Mouse (Mus musculus): ENCODE data around the gene Nup107. TPM values are rescaled to one million over a fixed set of nuclear protein-coding genes. Genes with fewer than 3 reads are reported as not detected.
"Not testable (repeated sequence)": the region's sequence is repeated elsewhere in the genome, so short reads cannot be mapped to it uniquely, and the experiment has no call there.

Nup107 gene
- total RNA-seq, 4 experiments from 2014 or later = 3.8 to 6.4 (median 5.6) TPM

DNA sequence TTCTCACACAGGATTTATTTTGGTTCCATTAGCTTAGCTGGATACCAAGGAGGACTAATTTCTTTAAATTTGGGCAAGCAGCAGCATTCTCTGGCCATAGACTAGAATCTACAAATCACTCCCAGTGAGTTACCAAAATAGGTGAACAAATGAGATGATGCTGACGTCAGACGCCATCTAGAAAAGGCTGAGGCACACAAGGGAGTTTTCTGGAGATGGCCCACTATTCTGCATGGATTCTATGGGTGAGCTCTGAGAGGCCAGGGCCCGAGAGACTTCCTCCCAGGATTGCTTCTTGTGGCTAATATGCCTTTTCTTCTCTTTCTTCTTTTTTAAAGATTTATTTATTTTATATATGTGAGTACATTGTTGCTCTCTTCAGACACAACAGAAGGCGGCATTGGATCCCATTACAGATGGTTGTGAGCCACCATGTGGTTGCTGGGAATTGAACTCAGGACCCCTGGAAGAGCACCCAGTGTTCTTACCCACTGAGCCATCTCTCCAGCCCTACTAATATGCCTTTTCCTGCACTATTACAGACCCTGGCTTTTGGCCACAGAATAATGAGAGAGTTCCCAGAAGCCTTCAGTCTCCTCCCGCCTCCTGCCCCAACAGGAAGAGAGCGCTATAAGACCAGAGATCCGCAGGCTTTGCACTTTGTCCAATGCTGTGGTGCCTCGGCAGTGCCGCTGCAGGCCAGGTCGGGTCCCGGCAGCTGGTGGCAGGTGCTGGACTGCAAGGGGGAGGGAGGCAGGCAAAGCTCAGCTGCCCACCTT is 27.2 kb downstream of the Nup107 start:
- no peak for DNase-seq (ENCODE audit: low spot score in 2 of 2)

DNA sequence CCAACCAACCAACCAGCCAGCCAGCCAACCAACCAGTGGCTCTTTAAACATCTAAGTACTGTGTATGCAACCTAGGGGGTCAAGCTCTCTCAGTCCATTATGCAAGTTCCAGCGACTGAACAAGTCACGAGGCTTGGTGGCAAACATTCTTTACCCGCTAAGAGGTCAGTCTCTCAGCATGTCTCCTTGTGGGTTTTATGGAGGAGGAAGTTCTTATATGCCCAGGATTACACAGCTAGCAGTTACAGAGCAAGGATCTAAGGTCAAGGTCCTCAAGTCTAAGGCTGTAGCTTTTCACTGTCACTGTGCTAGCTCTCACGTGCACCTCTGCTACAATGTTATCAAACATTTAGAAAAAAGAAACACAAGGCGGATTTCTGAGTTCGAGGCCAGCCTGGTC is 27.9 kb downstream of the Nup107 start:
- DNase-seq (ENCODE audit: low spot score in 2 of 2) = no peak

GRCm38 (mm10) chr10:117763588-117764190 is 28.8 kb downstream of the Nup107 start:
- DNase-seq (ENCODE audit: low spot score in 2 of 2) = no peak

DNA sequence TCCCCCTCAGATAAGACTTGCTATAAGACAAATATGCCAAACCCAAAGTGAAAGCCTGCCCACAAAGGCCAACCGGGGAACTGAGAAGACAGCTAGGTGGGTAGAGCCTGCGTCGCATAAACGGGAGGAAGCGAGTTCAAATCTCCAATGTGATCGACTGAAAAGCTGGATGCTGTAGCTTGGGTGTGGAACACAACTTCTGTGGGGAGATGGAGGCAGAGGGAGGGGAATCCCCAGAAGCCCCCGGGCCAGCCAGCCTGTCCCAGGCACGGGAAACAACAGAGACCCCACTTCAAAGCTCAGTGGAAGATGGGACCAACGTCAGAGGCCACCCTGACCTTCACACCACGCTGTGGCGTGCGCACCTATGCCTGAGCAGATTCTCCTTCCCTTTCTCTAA is 29.5 kb downstream of the Nup107 start:
- DNase-seq (ENCODE audit: low spot score in 2 of 2) = no peak

DNA sequence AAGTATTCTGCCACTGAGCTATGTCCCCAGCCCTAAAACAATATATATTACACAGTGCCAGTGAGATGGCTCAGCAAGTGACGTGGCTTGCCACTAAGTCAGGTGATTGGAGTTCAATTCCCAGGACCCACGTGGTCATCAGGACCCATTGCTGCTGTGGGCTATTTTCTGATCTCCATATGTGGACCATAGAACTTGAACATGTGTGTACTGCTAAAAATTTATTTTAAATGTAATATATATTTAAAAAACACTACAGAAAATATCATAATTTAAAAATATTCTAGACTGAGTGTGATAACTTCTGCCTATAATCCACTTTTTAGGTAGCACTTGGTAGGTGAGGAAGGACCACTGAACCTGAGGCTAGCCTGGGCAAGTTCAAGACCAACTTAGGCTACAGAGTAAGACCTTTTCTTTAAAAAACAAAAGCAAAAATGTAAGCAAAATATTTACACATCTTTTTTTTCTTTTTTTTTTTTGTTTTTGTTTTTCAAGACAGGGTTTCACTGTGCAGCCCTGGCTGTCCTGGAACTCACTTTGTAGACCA is 30.1 kb downstream of the Nup107 start:
- DNase-seq (ENCODE audit: low spot score in 2 of 2) = no peak

DNA sequence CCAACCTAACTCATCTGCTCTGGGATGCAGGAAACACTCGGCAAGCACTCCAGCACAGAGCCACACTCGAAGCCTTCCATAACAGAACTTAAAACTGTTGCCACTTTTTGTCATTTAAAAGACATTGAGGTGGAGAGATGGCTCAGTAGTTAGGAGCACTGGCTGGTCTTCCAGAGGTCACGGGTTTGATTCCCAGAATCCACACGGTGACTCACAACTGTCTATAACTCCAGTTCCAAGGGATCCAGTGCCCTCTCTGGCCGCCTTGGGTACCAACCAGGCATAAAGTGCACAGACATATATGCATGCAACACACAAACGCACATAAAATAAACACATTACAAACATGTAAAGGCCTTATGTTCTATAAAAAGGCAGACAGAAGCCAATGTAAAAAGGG is 31.0 kb downstream of the Nup107 start:
- DNase-seq (ENCODE audit: low spot score in 2 of 2) = no peak

GRCm38 (mm10) chr10:117760831-117761335 is 31.6 kb downstream of the Nup107 start:
- no peak for DNase-seq (ENCODE audit: low spot score in 2 of 2)

DNA sequence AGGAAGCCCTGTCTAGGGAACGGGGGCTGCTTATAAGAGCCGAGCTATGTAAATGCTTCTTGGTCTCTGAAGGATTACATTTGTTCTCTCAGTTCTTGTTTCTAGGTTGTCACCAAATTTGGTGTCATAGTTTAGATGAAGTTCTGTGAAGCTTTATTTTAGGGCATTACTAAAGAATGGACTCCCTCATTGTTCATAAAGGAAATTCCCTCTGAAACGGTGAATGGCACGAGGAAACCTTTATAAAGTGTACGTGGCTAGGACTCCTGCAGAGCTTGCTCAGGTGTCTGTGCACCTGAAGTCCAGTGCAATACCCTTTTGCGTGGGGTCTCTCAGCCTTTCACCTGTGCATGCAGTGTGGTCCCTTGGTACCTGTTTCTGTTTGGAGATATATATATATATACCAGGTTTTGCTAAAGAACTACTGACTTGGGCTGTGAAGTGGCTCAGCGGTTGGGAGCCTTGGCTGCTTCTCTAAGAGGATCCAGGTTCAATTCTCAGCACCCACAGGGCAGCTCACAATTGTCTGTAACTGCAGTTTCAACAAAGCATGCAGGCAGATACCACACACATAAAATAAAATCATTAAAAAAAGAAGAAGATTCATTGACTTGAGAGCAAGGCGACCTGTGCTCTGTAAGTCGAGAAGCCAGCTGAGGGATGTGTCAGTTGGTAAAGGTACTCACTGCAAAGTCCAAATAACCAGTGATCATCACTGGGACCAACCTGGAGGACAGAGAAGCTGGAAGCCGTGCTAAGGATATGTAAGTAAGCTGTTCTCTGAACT is 32.5 kb downstream of the Nup107 start:
- no peak for DNase-seq (ENCODE audit: low spot score in 2 of 2)

DNA sequence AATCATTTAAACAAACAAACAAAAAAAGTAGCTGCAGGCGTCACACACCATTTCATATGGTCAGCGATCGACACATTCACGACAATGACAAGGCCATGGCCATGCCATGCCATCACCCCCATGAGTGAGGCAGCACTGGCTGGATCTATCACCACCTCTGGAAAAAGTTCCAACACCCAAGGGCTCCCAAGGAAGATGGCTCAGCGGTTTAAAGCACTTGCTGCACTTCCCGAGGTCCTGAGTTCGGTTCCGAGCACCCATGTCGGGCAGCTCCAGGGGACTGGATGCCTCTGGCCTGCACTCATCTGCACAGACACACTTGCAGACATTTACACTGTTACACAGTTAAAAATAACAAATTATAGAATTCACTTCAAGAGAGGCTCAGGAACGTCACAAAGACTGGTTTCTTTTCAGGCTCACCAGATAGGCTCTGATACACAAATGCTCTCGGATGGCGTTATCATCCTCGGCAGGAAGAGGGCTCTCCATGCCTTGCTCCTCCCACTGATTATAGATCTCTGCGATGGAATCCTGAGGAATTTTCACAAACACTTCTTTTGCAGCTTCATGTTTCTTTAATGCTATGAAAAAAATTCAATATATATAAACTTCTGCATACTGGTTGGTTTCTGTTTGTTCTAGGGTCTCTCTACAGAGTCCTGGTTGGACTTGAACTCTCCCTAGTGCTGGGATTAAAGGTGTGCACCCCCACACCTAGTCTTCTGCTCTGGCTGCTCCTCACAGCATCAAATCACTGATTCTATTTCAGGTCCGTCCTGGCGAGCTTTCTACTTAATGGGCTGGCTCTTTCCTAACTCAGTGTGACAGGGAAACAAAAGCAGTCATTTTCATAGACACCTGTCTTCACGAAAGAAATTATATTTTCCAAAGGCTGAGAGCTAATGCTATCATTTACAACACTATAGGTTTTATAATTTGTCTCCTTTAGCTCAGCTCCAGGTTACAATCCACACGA is 33.5 kb downstream of the Nup107 start:
- no peak for DNase-seq (ENCODE audit: low spot score in 2 of 2)

DNA sequence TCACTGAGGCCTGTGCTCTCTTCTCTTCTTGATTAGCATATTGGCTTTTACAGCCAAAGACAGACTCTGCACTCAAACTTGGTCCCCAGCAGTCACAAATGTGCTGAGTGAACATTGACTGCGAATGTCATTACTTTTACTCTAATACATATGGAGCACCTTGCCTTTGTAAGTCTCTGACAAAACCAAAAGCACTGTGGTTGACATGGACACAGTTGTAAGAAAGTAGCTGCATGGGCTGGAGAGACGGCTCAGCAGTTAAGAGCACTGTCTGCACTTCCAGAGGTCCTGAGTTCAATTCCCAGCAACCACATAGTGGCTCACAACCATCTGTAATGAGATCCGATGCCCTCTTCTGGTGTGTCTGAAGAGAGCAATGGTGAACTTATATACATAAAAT is 34.2 kb downstream of the Nup107 start:
- not testable (repeated sequence) for DNase-seq (ENCODE audit: low spot score in 2 of 2)

GRCm38 (mm10) chr10:117757796-117758342 is 34.6 kb downstream of the Nup107 start:
- no peak for DNase-seq (ENCODE audit: low spot score in 2 of 2)

DNA sequence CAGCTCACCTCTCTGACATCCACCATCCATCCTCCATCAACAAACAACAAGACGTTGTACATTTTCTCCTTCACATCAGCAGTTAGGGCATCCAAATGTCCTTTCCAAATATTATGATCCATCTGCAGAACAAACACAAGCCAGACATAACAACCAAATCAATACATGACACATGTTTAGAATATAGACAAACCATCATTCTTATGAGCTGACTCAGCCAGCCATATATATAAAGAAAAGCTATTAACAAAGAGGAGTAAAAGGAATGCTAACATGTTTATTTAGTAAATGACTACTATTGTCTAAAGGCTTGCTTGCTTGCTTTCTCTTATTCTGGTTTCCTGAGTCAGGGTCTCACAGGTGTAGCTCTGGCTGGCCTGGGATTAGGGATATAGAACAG is 35.2 kb downstream of the Nup107 start:
- no peak for DNase-seq (ENCODE audit: low spot score in 2 of 2)

DNA sequence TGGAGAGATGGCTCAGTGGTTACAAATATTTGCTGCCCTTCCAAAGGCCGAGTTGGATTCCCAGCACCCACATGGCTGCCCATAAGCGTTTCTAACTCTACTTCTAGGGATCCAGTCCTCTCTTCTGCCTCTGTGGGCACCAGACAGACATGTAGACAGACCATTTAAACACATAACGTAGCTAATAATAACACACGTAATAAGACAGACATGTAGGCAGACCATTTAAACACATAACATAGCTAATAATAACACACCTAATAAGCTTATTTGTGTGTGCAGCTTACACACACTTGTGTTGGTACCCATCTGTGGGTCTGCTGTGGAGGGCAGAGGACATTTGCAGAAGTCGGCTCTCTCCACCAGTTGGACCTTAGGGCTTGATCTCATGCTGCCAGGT is 35.7 kb downstream of the Nup107 start:
- DNase-seq (ENCODE audit: low spot score in 2 of 2) = no peak

DNA sequence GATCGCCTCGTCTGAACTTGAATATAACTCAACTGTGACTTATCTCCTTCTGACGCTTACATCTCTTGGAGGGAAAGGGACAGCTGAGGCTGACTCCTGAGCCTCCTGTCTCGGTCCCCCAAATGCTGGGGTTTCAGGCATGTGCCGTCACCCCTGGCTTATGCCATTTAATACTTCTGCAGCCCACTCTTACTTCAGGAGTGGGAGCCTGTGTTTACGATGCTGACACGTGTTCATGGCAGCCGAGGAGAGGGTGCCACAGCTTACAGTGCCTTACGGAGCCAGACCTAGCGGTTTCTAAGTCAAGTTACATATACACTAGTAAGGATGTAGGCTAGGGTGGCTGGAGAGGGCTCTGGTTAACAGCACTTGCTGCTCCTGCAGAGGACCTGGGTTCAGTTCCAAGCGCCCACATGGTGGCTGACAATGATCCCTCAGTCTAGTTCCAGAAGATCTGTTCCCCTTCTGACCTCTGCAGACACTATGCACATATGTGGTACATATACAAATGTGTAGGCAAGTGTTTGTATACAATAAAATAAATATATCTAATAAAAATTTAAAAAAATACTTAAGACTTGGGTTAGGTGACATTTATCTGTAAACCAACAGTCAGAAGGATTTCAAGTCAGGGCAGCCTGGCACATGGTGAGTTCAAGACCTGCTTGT is 36.6 kb downstream of the Nup107 start:
- no peak for DNase-seq (ENCODE audit: low spot score in 2 of 2)

DNA sequence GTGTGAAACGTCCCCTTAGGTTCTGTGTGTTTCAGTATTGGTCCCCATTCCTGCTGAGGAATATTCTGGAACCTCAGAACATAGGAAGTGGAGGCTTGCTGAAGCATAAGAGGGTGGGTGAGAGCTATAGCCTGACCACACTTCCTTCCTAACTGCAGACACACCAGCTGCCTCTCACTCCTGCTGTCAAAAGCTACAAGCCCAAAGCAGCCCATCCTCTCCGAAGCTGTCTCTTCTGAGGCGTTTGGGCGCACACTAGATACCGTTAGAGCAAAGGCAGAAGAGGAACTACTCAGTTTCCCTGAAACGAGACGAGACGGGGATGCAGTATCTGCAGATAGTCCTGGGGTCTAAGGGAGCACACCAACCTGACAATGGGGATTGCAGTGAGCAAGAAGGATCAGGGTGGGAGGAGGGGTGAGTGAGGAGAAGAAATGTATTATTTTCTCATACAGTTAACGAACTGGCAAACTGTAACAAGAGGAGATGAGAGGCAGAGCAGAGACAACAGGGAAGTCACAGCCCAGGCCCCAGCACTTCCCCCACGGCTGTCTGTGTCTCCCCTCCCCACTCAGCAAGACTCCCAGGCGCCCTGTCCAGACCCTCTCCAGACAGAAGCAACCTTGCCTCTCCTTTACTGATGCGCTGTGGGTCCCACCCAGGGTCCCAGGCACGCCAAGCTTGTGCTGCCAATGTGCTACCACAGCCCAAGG is 37.3 kb downstream of the Nup107 start:
- DNase-seq (ENCODE audit: low spot score in 2 of 2) = no peak

GRCm38 (mm10) chr10:117754609-117754940 is 37.9 kb downstream of the Nup107 start:
- no peak for DNase-seq (ENCODE audit: low spot score in 2 of 2)

DNA sequence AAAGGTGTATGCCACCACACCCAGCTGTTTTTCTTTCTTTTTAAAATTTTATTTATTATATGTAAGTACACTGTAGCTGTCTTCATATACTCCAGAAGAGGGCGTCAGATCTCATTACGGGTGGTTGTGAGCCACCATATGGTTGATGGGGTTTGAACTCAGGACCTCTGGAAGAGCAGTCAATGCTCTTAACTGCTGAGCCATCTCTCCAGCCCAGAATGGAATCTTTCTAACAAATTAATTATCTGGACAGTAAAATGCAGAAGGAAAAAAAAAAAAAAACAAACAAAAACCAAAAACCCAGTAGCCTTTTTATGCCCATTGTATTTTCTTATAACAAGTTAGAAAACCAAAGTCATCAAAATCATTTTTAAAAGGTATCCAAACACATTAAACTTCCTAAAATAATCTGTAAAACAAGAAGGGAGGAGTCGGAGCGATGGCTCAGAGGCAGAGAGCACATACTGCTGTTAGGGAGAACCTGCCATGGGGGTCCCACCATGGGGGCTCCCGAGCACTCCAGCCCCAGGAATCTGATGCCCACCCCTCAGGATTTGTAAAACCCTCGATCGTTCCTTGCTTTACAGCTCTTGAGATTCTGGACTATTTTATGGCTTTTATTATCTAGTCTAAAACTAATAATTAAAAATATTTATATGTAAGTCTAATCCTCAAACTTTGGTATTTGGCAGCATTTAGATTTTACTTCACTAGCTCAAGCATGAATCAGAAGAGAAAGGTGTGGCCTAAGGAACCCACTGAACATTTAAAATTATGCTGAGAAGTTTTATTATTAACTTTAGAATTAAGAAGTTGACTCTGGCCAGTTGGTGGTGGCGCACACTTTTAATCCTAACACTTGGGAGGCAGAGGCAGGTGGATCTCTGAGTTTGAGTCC is 38.5 kb downstream of the Nup107 start:
- DNase-seq (ENCODE audit: low spot score in 2 of 2) = no peak
